Mouse (Mus musculus): ENCODE measurements around the gene Lrrc75b.

- no peak for TF ChIP-seq CTCF (IDR thresholded peaks at IDR 0.05; ENCODE audit: low read depth, low read length)
- peak; percentile 55; the same call in 1 of the 2 replicates for TF ChIP-seq EP300 (IDR thresholded peaks at IDR 0.05; ENCODE audit: insufficient read depth, low read depth, low read length)
- no peak for TF ChIP-seq POLR2A (IDR thresholded peaks at IDR 0.05; ENCODE audit: insufficient read depth, low read length)
These were observed 5.8 kb upstream of the Lrrc75b start for GRCm38 (mm10) chr10:75565906-75566305.

Measured in ES-Bruce4 (cell line).